ENCODE assay signal across 8 mouse cellular contexts in genomic region chr2:148751893-148752813, GRCm38 (mm10). TPM values are rescaled to one million over a fixed set of nuclear protein-coding genes. Genes with fewer than 3 reads are reported as not detected.
DNase-seq lines count a peak whose midpoint lies in the region; ATAC-seq and TF ChIP-seq lines count a peak whose summit lies in the region.

No protein-coding gene starts in this region.

- WGBS in cerebellum, adult 2 months: 15% methylated on average over 15 of the region's 15 CpGs
- WGBS in forebrain, postnatal 0 days: 16% methylated on average over 15 of the region's 15 CpGs
- 19% methylated on average over 15 of the region's 15 CpGs for WGBS in hindbrain, embryonic 10.5 days
- 14% methylated on average over 15 of the region's 15 CpGs for WGBS in lung, embryonic 15.5 days
- 15% methylated on average over 15 of the region's 15 CpGs for WGBS in olfactory bulb, adult 2 months

- peak overlapping the region; percentile 66 for H3K4me2 ChIP-seq in forebrain, postnatal 0 days (ENCODE audit: low read depth)
- peak overlapping the region; percentile 64 for H3K4me2 ChIP-seq in lung, embryonic 15.5 days

- DNase-seq in MN1 (ENCODE audit: low spot score): peak; percentile 88
- peak; percentile 74 to 80 for DNase-seq in cerebellum, adult 2 months
- peak; percentile 96 for DNase-seq in forebrain, postnatal 0 days
- peak; percentile 62 for DNase-seq in hindbrain, embryonic 10.5 days (ENCODE audit: low spot score)
- DNase-seq in layer of hippocampus, adult 9-10 months (ENCODE audit: low spot score): peak; percentile 79
- DNase-seq in thymus, postnatal 0 days (ENCODE audit: low spot score): peak; percentile 82

- peak; percentile 96 for ATAC-seq in forebrain, postnatal 0 days
- peak; percentile 75; the same call in 1 of the 2 replicates for ATAC-seq in lung, embryonic 15.5 days (ENCODE audit: borderline replicate concordance, extremely low read depth, low FRiP score, low TSS enrichment)

- no peaks in the 10 kb centered on the region for H3K4me1 ChIP-seq in cerebellum, adult 2 months (ENCODE audit: control insufficient read depth, insufficient read depth, low read length)
- no peaks in the 10 kb centered on the region for H3K4me1 ChIP-seq in forebrain, postnatal 0 days (ENCODE audit: insufficient read depth)
- H3K4me1 ChIP-seq in hindbrain, embryonic 10.5 days (replicated peaks): no peaks in the 10 kb centered on the region
- peaks cover 3% of the 10 kb centered on the region for H3K4me1 ChIP-seq in lung, embryonic 15.5 days
- no peaks in the 10 kb centered on the region for H3K4me1 ChIP-seq in olfactory bulb, adult 2 months (ENCODE audit: control insufficient read depth, insufficient read depth, low read length)

- no peaks in the 10 kb centered on the region for H3K36me3 ChIP-seq in forebrain, postnatal 0 days (ENCODE audit: insufficient read depth)
- H3K36me3 ChIP-seq in hindbrain, embryonic 10.5 days: no peaks in the 10 kb centered on the region
- no peaks in the 10 kb centered on the region for H3K36me3 ChIP-seq in lung, embryonic 15.5 days

- H3K27me3 ChIP-seq in cerebellum, adult 2 months (ENCODE audit: control insufficient read depth, insufficient read depth, low read length): no peaks in the 10 kb centered on the region
- no peaks in the 10 kb centered on the region for H3K27me3 ChIP-seq in forebrain, postnatal 0 days (ENCODE audit: insufficient read depth, low read length)
- no peaks in the 10 kb centered on the region for H3K27me3 ChIP-seq in hindbrain, embryonic 10.5 days (ENCODE audit: insufficient read depth, poor library complexity, severe bottlenecking)
- no peaks in the 10 kb centered on the region for H3K27me3 ChIP-seq in lung, embryonic 15.5 days

- H3K9me3 ChIP-seq in forebrain, postnatal 0 days (ENCODE audit: low read length): no peaks in the 10 kb centered on the region
- H3K9me3 ChIP-seq in hindbrain, embryonic 10.5 days: no peaks in the 10 kb centered on the region
- no peaks in the 10 kb centered on the region for H3K9me3 ChIP-seq in lung, embryonic 15.5 days

- TF ChIP-seq CTCF in cerebellum, adult 2 months (IDR thresholded peaks at IDR 0.05; ENCODE audit: borderline replicate concordance, insufficient read depth, low read depth, low read length): peak; percentile 51
- peak; percentile 81 for TF ChIP-seq CTCF in forebrain, postnatal 0 days (IDR thresholded peaks at IDR 0.05; ENCODE audit: low read depth)
- TF ChIP-seq CTCF in olfactory bulb, adult 2 months (IDR thresholded peaks at IDR 0.05; ENCODE audit: insufficient read depth, low read depth, low read length): no peak

- TF ChIP-seq POLR2A in cerebellum, adult 2 months (IDR thresholded peaks at IDR 0.05; ENCODE audit: borderline replicate concordance, insufficient read depth, low read length): no peak
- no peak for TF ChIP-seq POLR2A in olfactory bulb, adult 2 months (IDR thresholded peaks at IDR 0.05; ENCODE audit: insufficient read depth, low read depth, low read length)

- H3K9ac ChIP-seq in forebrain, postnatal 0 days: 0 out of 2 replicates have a peak overlapping the region, but pooled peaks have one; percentile 10
- no peak overlapping the region for H3K9ac ChIP-seq in lung, embryonic 15.5 days

- H3K4me3 ChIP-seq in cerebellum, adult 2 months (replicated peaks; ENCODE audit: insufficient read depth, low read depth, low read length): peak overlapping the region; percentile 79
- peak overlapping the region; percentile 38 for H3K4me3 ChIP-seq in forebrain, postnatal 0 days (ENCODE audit: low read depth, low read length)
- H3K4me3 ChIP-seq in hindbrain, embryonic 10.5 days: peak overlapping the region; percentile 43
- H3K4me3 ChIP-seq in lung, embryonic 15.5 days: peak overlapping the region; percentile 26; the same call in 1 of the 2 replicates
- H3K4me3 ChIP-seq in olfactory bulb, adult 2 months (ENCODE audit: insufficient read depth, low read depth, low read length): peak overlapping the region; percentile 21

- H3K27ac ChIP-seq in cerebellum, adult 2 months (ENCODE audit: insufficient read depth, low read length): no peak overlapping the region; the same call in 1 of the 2 replicates
- no peak overlapping the region for H3K27ac ChIP-seq in forebrain, postnatal 0 days (ENCODE audit: low read depth, low read length)
- no peak overlapping the region for H3K27ac ChIP-seq in hindbrain, embryonic 10.5 days
- H3K27ac ChIP-seq in lung, embryonic 15.5 days: no peak overlapping the region
- H3K27ac ChIP-seq in olfactory bulb, adult 2 months (ENCODE audit: insufficient read depth, low read depth, low read length): peak overlapping the region; percentile 59

RNA-seq across cellular contexts. Expression of gene Cstl1, which starts 2.0 kb away (rescaled TPM):
- 0.27 TPM in 1 of 2 replicates, not detected in the other for polyA plus RNA-seq in cerebellum, adult 2 months (2012; rRNA removed)
- total RNA-seq in forebrain, postnatal 0 days (2014; rRNA removed): not detected in 2 replicates
- polyA plus RNA-seq in forebrain, postnatal 0 days (2015; fragmentation: Nextera tagmentation; extraction: Ambion mirVana): not detected in 2 replicates
- polyA plus RNA-seq in hindbrain, embryonic 10.5 days (2016; fragmentation: Nextera tagmentation; extraction: Ambion mirVana): not detected in 2 replicates
- polyA plus RNA-seq in lung, embryonic 15.5 days (2015; fragmentation: Nextera tagmentation; extraction: Ambion mirVana): not detected in 2 replicates
- not detected in 2 replicates for polyA plus RNA-seq in olfactory bulb, adult 2 months (2012; ENCODE audit: insufficient read depth, insufficient read length, low replicate concordance, missing spikeins)
- polyA plus RNA-seq in thymus, postnatal 0 days (2015; fragmentation: Nextera tagmentation; extraction: Ambion mirVana): not detected in 2 replicates

RNA-seq across cellular contexts. Expression of gene Cst11, which starts 19.1 kb away (rescaled TPM):
- polyA plus RNA-seq in cerebellum, adult 2 months (2012; rRNA removed): not detected in 2 replicates
- not detected in 2 replicates for total RNA-seq in forebrain, postnatal 0 days (2014; rRNA removed)
- polyA plus RNA-seq in forebrain, postnatal 0 days (2015; fragmentation: Nextera tagmentation; extraction: Ambion mirVana): not detected in 2 replicates
- polyA plus RNA-seq in hindbrain, embryonic 10.5 days (2016; fragmentation: Nextera tagmentation; extraction: Ambion mirVana): not detected in 2 replicates
- not detected in 2 replicates for polyA plus RNA-seq in lung, embryonic 15.5 days (2015; fragmentation: Nextera tagmentation; extraction: Ambion mirVana)
- not detected in 2 replicates for polyA plus RNA-seq in olfactory bulb, adult 2 months (2012; ENCODE audit: insufficient read depth, insufficient read length, low replicate concordance, missing spikeins)
- not detected in 2 replicates for polyA plus RNA-seq in thymus, postnatal 0 days (2015; fragmentation: Nextera tagmentation; extraction: Ambion mirVana)

RNA-seq across cellular contexts. Expression of gene Napb, which starts 19.9 kb away (rescaled TPM):
- 189 and 192 TPM in 2 replicates for polyA plus RNA-seq in cerebellum, adult 2 months (2012; rRNA removed)
- 124 and 142 TPM in 2 replicates for total RNA-seq in forebrain, postnatal 0 days (2014; rRNA removed)
- 41.1 and 76.3 TPM in 2 replicates for polyA plus RNA-seq in forebrain, postnatal 0 days (2015; fragmentation: Nextera tagmentation; extraction: Ambion mirVana)
- polyA plus RNA-seq in hindbrain, embryonic 10.5 days (2016; fragmentation: Nextera tagmentation; extraction: Ambion mirVana): 9.1 and 14.1 TPM in 2 replicates
- 1.9 and 2.5 TPM in 2 replicates for polyA plus RNA-seq in lung, embryonic 15.5 days (2015; fragmentation: Nextera tagmentation; extraction: Ambion mirVana)
- polyA plus RNA-seq in olfactory bulb, adult 2 months (2012; ENCODE audit: insufficient read depth, insufficient read length, low replicate concordance, missing spikeins): 141 and 208 TPM in 2 replicates
- 0.51 and 0.74 TPM in 2 replicates for polyA plus RNA-seq in thymus, postnatal 0 days (2015; fragmentation: Nextera tagmentation; extraction: Ambion mirVana)

RNA-seq across cellular contexts. Expression of gene 8030411F24Rik, which starts 29.7 kb away (rescaled TPM):
- polyA plus RNA-seq in cerebellum, adult 2 months (2012; rRNA removed): not detected in 2 replicates
- not detected in 2 replicates for total RNA-seq in forebrain, postnatal 0 days (2014; rRNA removed)
- polyA plus RNA-seq in forebrain, postnatal 0 days (2015; fragmentation: Nextera tagmentation; extraction: Ambion mirVana): not detected in 2 replicates
- polyA plus RNA-seq in hindbrain, embryonic 10.5 days (2016; fragmentation: Nextera tagmentation; extraction: Ambion mirVana): not detected in 2 replicates
- polyA plus RNA-seq in lung, embryonic 15.5 days (2015; fragmentation: Nextera tagmentation; extraction: Ambion mirVana): not detected in 2 replicates
- polyA plus RNA-seq in olfactory bulb, adult 2 months (2012; ENCODE audit: insufficient read depth, insufficient read length, low replicate concordance, missing spikeins): not detected in 2 replicates
- not detected in 2 replicates for polyA plus RNA-seq in thymus, postnatal 0 days (2015; fragmentation: Nextera tagmentation; extraction: Ambion mirVana)

RNA-seq across cellular contexts. Expression of gene Cst12, which starts 37.0 kb away (rescaled TPM):
- not detected in 2 replicates for polyA plus RNA-seq in cerebellum, adult 2 months (2012; rRNA removed)
- not detected in 2 replicates for total RNA-seq in forebrain, postnatal 0 days (2014; rRNA removed)
- polyA plus RNA-seq in forebrain, postnatal 0 days (2015; fragmentation: Nextera tagmentation; extraction: Ambion mirVana): not detected in 2 replicates
- not detected in 2 replicates for polyA plus RNA-seq in hindbrain, embryonic 10.5 days (2016; fragmentation: Nextera tagmentation; extraction: Ambion mirVana)
- polyA plus RNA-seq in lung, embryonic 15.5 days (2015; fragmentation: Nextera tagmentation; extraction: Ambion mirVana): not detected in 2 replicates
- not detected in 2 replicates for polyA plus RNA-seq in olfactory bulb, adult 2 months (2012; ENCODE audit: insufficient read depth, insufficient read length, low replicate concordance, missing spikeins)
- polyA plus RNA-seq in thymus, postnatal 0 days (2015; fragmentation: Nextera tagmentation; extraction: Ambion mirVana): 0.33 and 0.36 TPM in 2 replicates

Comparison
In these comparisons a context has a peak if more than half of its experiments do, and no peak if none do; other contexts are left out.
1. H3K4me3 ChIP-seq: peak in every context shown above with its lines; median percentile 79 in cerebellum, adult 2 months; 43 in hindbrain, embryonic 10.5 days; 38 in forebrain, postnatal 0 days; 26 in lung, embryonic 15.5 days; 21 in olfactory bulb, adult 2 months.